Mouse (Mus musculus) erythroblast, embryonic 14.5 days (primary cell): Measurements from ENCODE around the gene Zbtb43. TPM values are rescaled to one million over a fixed set of nuclear protein-coding genes. Genes with fewer than 3 reads are reported as not detected.

Source experiments
- H3K27me3 ChIP-seq: 2 replicates; pipeline ENCODE4 v1.6.1; 2012; ENCODE audit warnings: inconsistent platforms; ENCODE audit not compliant: control insufficient read depth
- H3K36me3 ChIP-seq: 2 replicates; pipeline ENCODE4 v1.6.1; 2012; ENCODE audit warnings: mild to moderate bottlenecking, inconsistent platforms; ENCODE audit not compliant: control insufficient read depth
- H3K4me1 ChIP-seq: 2 replicates; pipeline ENCODE4 v1.6.1; 2012; ENCODE audit warnings: inconsistent platforms; ENCODE audit not compliant: control insufficient read depth
- H3K4me3 ChIP-seq: replicated peaks from 2 replicates; pipeline ENCODE3; 2012; ENCODE audit warnings: moderate library complexity, mild to moderate bottlenecking, inconsistent platforms
- H3K9me3 ChIP-seq: 2 replicates; pipeline ENCODE4 v1.6.1; 2012; ENCODE audit warnings: low read length, inconsistent platforms, mixed read lengths; ENCODE audit not compliant: control insufficient read depth
- GATA1 ChIP-seq: IDR thresholded peaks from 2 replicates; pipeline ENCODE4 v1.6.1; 2012; ENCODE audit warnings: low read length, inconsistent platforms, mixed read lengths
- TAL1 ChIP-seq: IDR thresholded peaks from 3 replicates; pipeline ENCODE4 v1.6.1; 2012; ENCODE audit warnings: low read length, inconsistent platforms, mixed read lengths
- polyA plus RNA-seq: library from polyadenylated mRNA; stranded (reverse); fragments of >175 nt; gene quantifications from 2 replicates; pipeline ENCODE4 v1.2.3, GENCODE M21; 2012

Gene Zbtb43
- polyA plus RNA-seq, 1 experiment = 0.04 TPM

DNA sequence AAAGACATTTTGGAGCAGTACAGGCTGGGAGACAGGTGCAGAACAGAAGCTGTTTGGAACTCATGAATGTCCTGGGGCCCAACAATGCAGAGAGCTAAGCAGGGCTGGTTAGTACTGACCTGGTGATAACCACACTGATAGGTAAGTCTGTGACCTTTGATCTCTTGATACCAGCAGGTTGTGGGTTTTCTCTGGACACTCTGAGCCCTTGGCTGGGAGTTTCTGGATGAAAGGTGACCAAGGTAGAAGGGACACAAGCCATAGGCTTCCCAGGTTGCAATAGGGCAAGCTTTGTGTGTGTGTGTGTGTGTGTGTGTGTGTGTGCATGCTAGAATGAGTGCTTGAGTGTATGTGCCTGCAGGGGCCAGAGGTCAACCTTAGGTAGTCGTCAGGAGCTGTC is 21.6 kb downstream of the Zbtb43 start:
- Histone ChIP-seq H3K36me3 (peaks cover 30% of the 10 kb centered on the region), H3K27me3 (no peaks in the 10 kb centered on the region), H3K4me3 (no peak overlapping the region), H3K4me1 (no peaks in the 10 kb centered on the region), H3K9me3 (no peaks in the 10 kb centered on the region)
- TF ChIP-seq TAL1 (no peak), GATA1 (no peak)

DNA sequence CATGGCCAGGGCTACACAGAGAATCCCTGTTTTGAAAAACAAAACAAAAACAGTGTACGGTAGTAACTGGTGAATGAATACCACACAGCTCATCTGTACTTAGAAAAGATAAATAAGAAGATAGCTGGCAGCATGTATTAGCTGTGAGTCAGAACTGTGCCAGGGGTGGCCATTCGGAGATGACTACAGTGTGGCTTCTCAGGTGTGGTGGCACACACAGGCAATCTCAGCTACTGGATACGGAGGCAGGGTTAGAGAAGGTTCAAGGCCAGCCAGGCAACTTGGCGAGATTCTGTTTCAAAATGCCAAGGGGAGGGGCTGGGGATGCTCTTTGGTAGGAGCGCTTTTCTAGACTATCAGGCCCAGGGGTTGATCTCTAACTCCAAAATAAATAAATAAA is 22.6 kb downstream of the Zbtb43 start:
- no peak for TF ChIP-seq GATA1
- TF ChIP-seq TAL1 = no peak
- Histone ChIP-seq H3K9me3 (no peaks in the 10 kb centered on the region), H3K4me1 (no peaks in the 10 kb centered on the region), H3K36me3 (peaks cover 19% of the 10 kb centered on the region), H3K4me3 (no peak overlapping the region), H3K27me3 (no peaks in the 10 kb centered on the region)

DNA sequence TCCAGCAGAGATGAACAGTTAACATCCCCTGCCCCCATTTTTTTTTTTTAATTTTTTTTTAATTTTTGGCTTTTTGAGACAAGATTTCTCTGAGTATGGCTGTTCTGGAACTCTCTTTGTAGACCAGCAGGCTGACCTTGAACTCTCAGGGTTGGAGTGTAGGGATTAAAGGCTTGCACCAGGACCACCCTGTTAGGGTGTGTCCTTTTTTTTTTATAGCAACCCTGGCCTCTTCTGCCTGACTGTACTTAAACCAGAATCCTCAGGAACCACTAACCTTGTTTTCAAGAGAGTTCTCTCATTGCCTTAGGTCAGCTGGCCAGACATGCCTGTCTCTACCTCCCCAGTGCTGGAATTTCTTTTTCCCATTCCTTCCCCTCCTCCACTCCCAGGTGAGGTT is 23.5 kb downstream of the Zbtb43 start:
- Histone ChIP-seq H3K36me3 (peaks cover 15% of the 10 kb centered on the region), H3K9me3 (no peaks in the 10 kb centered on the region), H3K27me3 (peaks cover 1% of the 10 kb centered on the region), H3K4me1 (no peaks in the 10 kb centered on the region), H3K4me3 (no peak overlapping the region)
- no peak for TF ChIP-seq GATA1
- TF ChIP-seq TAL1 = no peak

DNA sequence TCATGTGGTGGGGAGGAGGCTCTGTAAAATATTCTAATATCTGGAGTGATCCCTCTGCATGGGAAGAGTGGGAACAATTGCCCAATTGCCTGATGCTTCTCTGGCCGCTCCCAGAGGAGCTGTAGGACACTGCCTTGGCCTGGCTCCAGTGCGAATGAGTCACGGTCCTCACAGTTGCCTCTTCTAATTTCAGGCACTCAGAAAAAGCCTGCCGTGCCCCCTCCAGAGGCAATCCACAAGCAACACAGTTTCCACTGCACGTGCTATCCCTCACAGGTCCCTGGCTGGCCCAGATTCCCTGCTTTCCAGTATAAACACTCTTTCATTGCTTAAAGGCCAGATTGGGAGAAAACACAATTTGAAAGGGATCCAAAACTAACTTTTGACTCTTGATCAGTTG is 24.0 kb downstream of the Zbtb43 start:
- Histone ChIP-seq H3K36me3 (peaks cover 10% of the 10 kb centered on the region), H3K4me3 (no peak overlapping the region), H3K4me1 (no peaks in the 10 kb centered on the region), H3K9me3 (no peaks in the 10 kb centered on the region), H3K27me3 (peaks cover 6% of the 10 kb centered on the region)
- TF ChIP-seq GATA1 (no peak), TAL1 (no peak)

DNA sequence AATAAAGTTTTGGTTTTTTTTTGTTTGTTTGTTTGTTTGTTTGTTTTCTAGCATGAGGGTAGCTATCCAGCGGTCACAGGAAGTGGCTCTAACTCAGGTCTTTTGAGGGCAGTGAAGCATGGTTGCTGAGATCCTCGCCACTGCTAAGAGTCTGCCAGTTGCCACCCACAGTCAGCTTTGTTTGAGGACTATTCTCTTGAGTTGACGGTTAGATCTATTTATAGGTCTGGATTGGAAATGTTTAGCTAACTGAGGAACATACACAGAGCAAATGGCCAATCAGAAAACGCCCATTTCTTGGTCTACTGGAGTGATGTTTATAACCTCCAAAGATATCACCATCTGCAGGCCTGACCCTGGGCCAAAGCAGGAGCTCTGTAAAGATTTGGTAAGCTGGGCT is 25.7 kb downstream of the Zbtb43 start:
- no peak overlapping the region for H3K4me3 ChIP-seq
- peaks cover 19% of the 10 kb centered on the region for H3K27me3 ChIP-seq
- no peak for TF ChIP-seq GATA1
- no peaks in the 10 kb centered on the region for H3K4me1 ChIP-seq
- H3K36me3 ChIP-seq = no peaks in the 10 kb centered on the region
- H3K9me3 ChIP-seq = no peaks in the 10 kb centered on the region

DNA sequence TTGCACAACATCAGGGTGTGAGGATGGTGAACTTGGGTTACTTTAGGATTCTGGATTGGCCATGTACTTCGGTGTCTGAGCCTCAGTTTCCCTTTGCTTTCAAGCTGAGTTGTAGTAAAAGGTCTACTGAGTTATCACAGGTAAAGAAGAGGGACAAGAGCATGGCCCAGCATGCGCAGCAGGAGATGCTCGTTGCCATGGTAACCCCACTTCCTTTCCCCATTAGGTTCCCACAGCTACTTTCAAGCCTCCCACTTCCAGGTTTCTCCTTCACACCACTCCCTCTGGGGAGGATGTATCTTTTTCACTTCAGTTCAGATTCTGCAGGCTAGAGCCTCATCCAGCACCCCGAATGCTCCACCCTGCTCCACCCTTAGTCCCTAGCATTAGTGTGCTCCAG is 27.5 kb downstream of the Zbtb43 start:
- H3K4me1 ChIP-seq = no peaks in the 10 kb centered on the region
- H3K4me3 ChIP-seq = no peak overlapping the region
- no peaks in the 10 kb centered on the region for H3K36me3 ChIP-seq
- H3K9me3 ChIP-seq = no peaks in the 10 kb centered on the region
- TF ChIP-seq GATA1 (no peak), TAL1 (no peak)
- H3K27me3 ChIP-seq = peaks cover 34% of the 10 kb centered on the region

DNA sequence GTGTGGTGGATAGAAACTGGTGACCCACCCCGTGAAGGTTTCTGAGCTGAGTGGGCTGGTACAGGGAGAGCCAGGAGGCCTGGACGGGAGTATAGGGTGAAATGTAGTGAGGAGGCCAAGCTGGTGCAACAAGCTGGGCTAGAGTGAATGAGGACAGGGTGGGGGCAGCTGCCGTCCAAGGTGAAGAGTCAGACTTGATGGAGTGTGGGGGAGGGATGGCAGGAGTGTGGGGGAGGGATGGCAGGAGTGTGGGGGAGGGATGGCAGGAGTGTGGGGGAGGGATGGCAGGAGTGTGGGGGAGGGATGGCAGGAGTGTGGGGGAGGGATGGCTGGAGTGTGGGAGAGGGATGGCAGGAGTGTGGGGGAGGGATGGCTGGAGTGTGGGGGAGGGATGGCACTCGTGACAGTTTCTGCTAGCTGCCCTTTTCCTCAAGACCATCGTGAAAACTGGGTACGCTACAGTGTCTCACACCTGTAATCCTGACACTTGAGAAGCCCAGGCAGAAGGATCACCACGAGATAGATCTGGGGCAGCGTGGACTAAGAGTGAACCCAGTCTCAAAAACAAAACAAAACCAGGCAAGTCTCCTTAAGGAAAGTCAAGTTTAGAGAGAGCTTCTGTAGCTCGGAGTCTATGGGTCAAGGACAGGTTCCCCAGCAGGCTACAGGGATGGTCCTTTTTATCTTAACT is 28.2 kb downstream of the Zbtb43 start:
- TF ChIP-seq TAL1 (no peak), GATA1 (no peak)
- Histone ChIP-seq H3K36me3 (no peaks in the 10 kb centered on the region), H3K9me3 (no peaks in the 10 kb centered on the region), H3K27me3 (peaks cover 41% of the 10 kb centered on the region), H3K4me1 (no peaks in the 10 kb centered on the region), H3K4me3 (no peak overlapping the region)

DNA sequence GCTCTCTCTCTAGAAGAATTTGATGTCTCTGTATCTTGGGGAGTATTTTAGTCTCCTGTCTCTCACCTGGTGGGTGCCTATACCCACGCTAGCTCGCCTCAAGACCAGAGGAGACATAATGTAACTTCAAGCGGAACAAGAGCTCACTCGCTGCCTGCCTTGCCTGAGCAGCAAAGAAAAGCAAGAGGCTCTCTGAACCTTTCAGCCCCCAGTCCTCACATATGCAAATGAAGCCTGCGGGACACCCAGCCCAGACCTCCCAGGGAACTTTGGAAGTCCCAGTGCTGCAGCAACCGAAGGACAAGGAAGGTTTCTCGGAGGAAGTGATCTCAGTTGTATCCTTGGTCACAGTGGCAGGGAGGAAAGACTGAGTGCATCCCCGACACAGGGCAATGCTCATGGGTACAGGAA is 28.9 kb downstream of the Zbtb43 start:
- Histone ChIP-seq H3K36me3 (no peaks in the 10 kb centered on the region), H3K4me1 (no peaks in the 10 kb centered on the region), H3K9me3 (no peaks in the 10 kb centered on the region), H3K27me3 (peaks cover 43% of the 10 kb centered on the region), H3K4me3 (no peak overlapping the region)
- TF ChIP-seq GATA1 = no peak
- TF ChIP-seq TAL1 = no peak

DNA sequence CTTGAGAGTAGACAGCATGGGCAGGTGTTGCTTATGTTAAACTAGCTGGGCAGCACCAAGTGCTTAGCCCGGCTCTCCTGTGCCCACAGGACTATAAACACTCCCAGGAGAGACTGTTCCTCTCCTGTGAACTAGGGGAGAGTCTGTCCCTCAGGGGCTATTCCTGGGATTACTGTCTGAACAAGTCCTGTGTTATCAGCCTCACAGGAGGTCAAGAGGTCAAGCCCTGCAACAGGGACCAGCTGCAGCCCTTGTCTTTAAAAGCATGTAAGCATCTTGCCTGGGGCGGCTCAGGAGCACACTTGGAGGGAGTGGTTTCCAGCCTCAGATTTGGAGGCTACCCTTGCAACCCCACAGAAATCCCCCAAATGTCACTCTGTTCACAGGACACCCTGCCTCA is 30.0 kb downstream of the Zbtb43 start:
- no peaks in the 10 kb centered on the region for H3K9me3 ChIP-seq
- peaks cover 43% of the 10 kb centered on the region for H3K27me3 ChIP-seq
- no peaks in the 10 kb centered on the region for H3K36me3 ChIP-seq
- no peaks in the 10 kb centered on the region for H3K4me1 ChIP-seq
- H3K4me3 ChIP-seq = no peak overlapping the region
- TF ChIP-seq GATA1 = no peak
- TF ChIP-seq TAL1 = no peak

DNA sequence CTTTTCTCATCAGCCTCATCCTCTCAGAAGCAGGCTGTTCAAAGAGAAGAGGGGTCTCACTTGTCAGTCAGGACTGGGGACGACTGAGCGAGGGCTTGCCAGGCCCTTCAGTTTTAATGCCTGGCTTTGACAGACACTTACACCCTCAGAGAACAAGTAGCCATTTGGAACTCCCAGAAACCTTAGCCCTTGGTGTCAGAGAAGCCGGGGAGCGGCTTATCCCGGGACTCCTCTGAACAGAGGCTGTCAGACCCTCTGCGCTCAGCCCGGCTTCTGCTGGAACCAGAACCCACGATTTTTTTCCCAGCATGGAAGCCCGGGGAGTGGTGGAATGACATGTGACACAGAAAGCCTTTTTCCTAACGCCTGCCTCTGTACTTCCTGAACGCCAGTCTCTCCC is 31.2 kb downstream of the Zbtb43 start:
- H3K4me3 ChIP-seq = no peak overlapping the region
- no peaks in the 10 kb centered on the region for H3K9me3 ChIP-seq
- H3K27me3 ChIP-seq = peaks cover 43% of the 10 kb centered on the region
- TF ChIP-seq TAL1 (no peak), GATA1 (no peak)
- H3K36me3 ChIP-seq = no peaks in the 10 kb centered on the region
- H3K4me1 ChIP-seq = no peaks in the 10 kb centered on the region; the same call in 1 of the 2 replicates
